Mouse (Mus musculus) neural tube, embryonic 14.5 days (tissue): ENCODE results near the gene Gm11037. TPM values are rescaled to one million over a fixed set of nuclear protein-coding genes. Genes with fewer than 3 reads are reported as not detected.

Experiments
- ATAC-seq: fragments of 200-750 bp; cut with Nextera tagmentation; 2 replicates; pipeline ENCODE4 v1.8.0; 2017; ENCODE audit warnings: low read depth, mild to moderate bottlenecking, moderate TSS enrichment, moderate library complexity
- H3K27ac ChIP-seq: fragments of 300-500 bp; sonication (generic); 2 replicates; pipeline ENCODE4 v1.5.1; 2014; ENCODE audit warnings: low read depth, mild to moderate bottlenecking, control low read depth, low read length, moderate library complexity, mixed read lengths
- H3K27me3 ChIP-seq: fragments of 300-500 bp; sonication (generic); 2 replicates; pipeline ENCODE4 v1.6.1; 2014; ENCODE audit warnings: low read length; ENCODE audit not compliant: control insufficient read depth, insufficient read depth
- H3K36me3 ChIP-seq: fragments of 300-500 bp; sonication (generic); 2 replicates; pipeline ENCODE4 v1.6.1; 2014; ENCODE audit warnings: low read length, mixed read lengths; ENCODE audit not compliant: control insufficient read depth, insufficient read depth
- H3K4me1 ChIP-seq: fragments of 300-500 bp; sonication (generic); 2 replicates; pipeline ENCODE4 v1.6.1; 2014; ENCODE audit warnings: low read length; ENCODE audit not compliant: control insufficient read depth, insufficient read depth
- H3K4me2 ChIP-seq: fragments of 300-500 bp; sonication (generic); 2 replicates; pipeline ENCODE4 v1.6.1; 2014; ENCODE audit warnings: mild to moderate bottlenecking, low read depth, low read length, control low read depth
- H3K4me3 ChIP-seq: fragments of 300-500 bp; sonication (generic); 2 replicates; pipeline ENCODE4 v1.5.1; 2014; ENCODE audit warnings: low read depth, low read length, control low read depth, mixed read lengths
- H3K9ac ChIP-seq: fragments of 300-500 bp; sonication (generic); replicated peaks from 2 replicates; pipeline ENCODE4 v1.6.1; 2014; ENCODE audit warnings: low read depth, mild to moderate bottlenecking, control low read depth, low read length, mixed read lengths
- H3K9me3 ChIP-seq: fragments of 300-500 bp; sonication (generic); 2 replicates; pipeline ENCODE4 v1.6.1; 2016; ENCODE audit warnings: low read length; ENCODE audit not compliant: control insufficient read depth
- WGBS: fragments of 180-500 bp; shearing (Covaris S2); extraction: QIAGEN DNeasy Blood & Tissue Kit; methylation state at CpG from one replicate; pipeline ENCODE4 v1.1.7; 2014; 5-methylcytosine and 5-hydroxymethylcytosine counted together
- polyA plus RNA-seq: library from polyadenylated mRNA; unstranded; fragments of >200 nt; fragmentation: Nextera tagmentation; extraction: Ambion mirVana; gene quantifications from 2 replicates; pipeline ENCODE4 v1.2.1, GENCODE M21; 2014

The Gm11037 gene
- polyA plus RNA-seq, 1 experiment from 2014 or later, result not detected

DNA sequence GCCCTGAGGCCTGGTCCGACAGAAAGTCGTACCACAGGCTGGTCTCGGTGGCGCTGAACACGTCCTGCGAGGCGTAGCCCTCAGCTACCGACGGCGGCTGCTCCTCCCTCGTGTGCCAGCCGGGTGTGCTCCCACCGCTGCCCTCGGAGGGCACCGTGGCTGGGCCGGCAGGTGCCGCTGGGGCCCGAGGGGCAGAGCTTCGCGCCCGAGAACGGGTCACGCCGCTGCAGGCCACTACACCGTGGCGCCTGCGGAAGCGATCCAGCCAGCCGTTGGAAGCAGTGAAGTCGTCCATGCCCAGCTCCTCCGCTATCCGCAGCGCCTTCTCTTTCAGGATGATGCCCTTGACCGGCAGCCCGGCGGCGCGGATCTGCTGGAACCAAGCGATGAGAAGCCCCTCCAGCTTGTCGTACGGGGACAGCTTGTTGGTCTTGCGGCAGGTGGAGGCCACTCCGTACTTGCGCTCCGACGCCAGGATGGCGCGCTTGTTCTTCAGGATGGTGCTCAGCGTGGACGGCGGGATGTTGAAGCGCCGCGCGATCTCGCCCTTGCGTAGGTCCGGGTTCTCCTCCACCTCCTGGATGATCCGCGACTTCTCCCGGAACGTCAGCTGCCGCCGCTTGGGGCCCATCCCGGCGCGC lies 46.1 kb downstream of the Gm11037 start:
- no peaks in the 10 kb centered on the region for H3K27me3 ChIP-seq
- peaks cover 31% of the 10 kb centered on the region for H3K4me1 ChIP-seq
- WGBS, result under 1% methylated on average over 64 of the region's 67 CpGs
- peak; percentile 70 for ATAC-seq
- peak overlapping the region; percentile 85 for H3K4me3 ChIP-seq
- no peaks in the 10 kb centered on the region for H3K9me3 ChIP-seq
- peak overlapping the region; percentile 97 for H3K27ac ChIP-seq
- H3K9ac ChIP-seq, result peak overlapping the region; percentile 92
- H3K36me3 ChIP-seq, result no peaks in the 10 kb centered on the region
- peak overlapping the region; percentile 98 for H3K4me2 ChIP-seq

- Histone ChIP-seq H3K27ac (peak within 1 kb of the TSS; percentile 97), H3K9me3 (no peaks in the 10 kb centered on the region), H3K4me2 (peak within 1 kb of the TSS; percentile 98), H3K9ac (peak within 1 kb of the TSS; percentile 92), H3K4me1 (peaks cover 30% of the 10 kb centered on the region), H3K4me3 (peak within 1 kb of the TSS; percentile 85), H3K36me3 (no peaks in the 10 kb centered on the region), H3K27me3 (no peaks in the 10 kb centered on the region)
- peak; percentile 89 for ATAC-seq
- 3% methylated on average over 33 of the region's 57 CpGs for WGBS
Measured at GRCm38 (mm10) chr2:131179990-131180587, 46.8 kb downstream of the Gm11037 start, which contains the start of gene Cenpb. TSS of gene Cenpb (minus strand) at chr2:131180067.

Other genes with a start within 250 kb of the Gm11037 start
- 106 and 109 TPM in 2 replicates for gene 4930402H24Rik, start 227.1 kb upstream of the Gm11037 start, polyA plus RNA-seq
- gene Atrn, start 227.0 kb upstream of the Gm11037 start, polyA plus RNA-seq, result 24.7 and 25.3 TPM in 2 replicates
- gene Gfra4, start 90.4 kb upstream of the Gm11037 start, polyA plus RNA-seq, result 49.4 and 63.7 TPM in 2 replicates
- 0.60 and 0.73 TPM in 2 replicates for gene Adam33, start 69.7 kb upstream of the Gm11037 start, polyA plus RNA-seq
- gene Siglec1, start 46.7 kb upstream of the Gm11037 start, polyA plus RNA-seq, result 0.09 and 0.43 TPM in 2 replicates
- gene Hspa12b, start 6.2 kb upstream of the Gm11037 start, polyA plus RNA-seq, result 1.3 and 3.4 TPM in 2 replicates
- gene 1700037H04Rik, start 26.6 kb downstream of the Gm11037 start, polyA plus RNA-seq, result 86.9 and 90.0 TPM in 2 replicates
- 7.0 and 10.5 TPM in 2 replicates for gene Cenpb, start 46.6 kb downstream of the Gm11037 start, polyA plus RNA-seq
- gene Cdc25b, start 53.5 kb downstream of the Gm11037 start, polyA plus RNA-seq, result 21.9 and 24.7 TPM in 2 replicates
- 9.2 and 9.4 TPM in 2 replicates for gene Spef1, start 53.8 kb downstream of the Gm11037 start, polyA plus RNA-seq
- 39.4 and 39.5 TPM in 2 replicates for gene Ap5s1, start 73.6 kb downstream of the Gm11037 start, polyA plus RNA-seq
- gene Mavs, start 100.6 kb downstream of the Gm11037 start, polyA plus RNA-seq, result 5.0 and 6.1 TPM in 2 replicates
- gene Pank2, start 129.0 kb downstream of the Gm11037 start, polyA plus RNA-seq, result 28.7 and 32.2 TPM in 2 replicates
- gene Rnf24, start 219.4 kb downstream of the Gm11037 start, polyA plus RNA-seq, result 18.4 and 19.0 TPM in 2 replicates